Mouse (Mus musculus) erythroblast, embryonic 14.5 days (primary cell): ENCODE results near the gene Il10rb.

Experiments
- GATA1 ChIP-seq: IDR thresholded peaks from 2 replicates; pipeline ENCODE4 v1.6.1; 2012; ENCODE audit warnings: low read length, inconsistent platforms, mixed read lengths
- TAL1 ChIP-seq: IDR thresholded peaks from 3 replicates; pipeline ENCODE4 v1.6.1; 2012; ENCODE audit warnings: low read length, inconsistent platforms, mixed read lengths

DNA sequence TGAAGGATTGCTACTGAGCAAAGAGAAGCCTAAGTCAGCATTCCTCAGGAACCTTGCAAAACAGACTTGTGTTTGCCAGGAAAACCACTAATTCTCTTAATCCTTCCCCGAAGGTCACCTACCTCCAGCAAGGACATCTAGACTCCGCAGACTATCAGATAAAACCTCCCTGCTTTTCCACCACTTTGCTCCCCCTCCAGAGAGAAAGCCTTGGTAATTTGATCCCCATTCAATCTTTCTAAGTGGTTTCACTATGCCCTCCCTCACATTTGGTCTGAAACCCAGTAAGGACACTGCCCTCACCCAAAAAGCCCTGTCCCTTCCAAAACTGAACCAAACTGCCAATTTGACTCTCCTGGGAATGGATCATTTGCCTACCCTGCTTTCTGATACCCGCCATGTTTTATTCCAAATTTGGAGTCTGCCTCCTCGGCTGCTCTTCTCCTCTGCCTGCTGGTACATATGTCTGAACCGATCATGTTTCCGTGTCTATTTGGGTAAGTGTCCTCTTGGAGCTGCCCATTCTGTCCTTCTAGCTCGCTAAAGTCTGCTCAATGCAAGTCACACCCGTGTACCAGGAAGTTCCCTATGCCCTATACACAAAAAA is 22.4 kb downstream of the Il10rb start:
- no peak for TF ChIP-seq GATA1
- no peak for TF ChIP-seq TAL1
